Comparison of ENCODE assay signal across 26 mouse cellular contexts in the genomic region with DNA sequence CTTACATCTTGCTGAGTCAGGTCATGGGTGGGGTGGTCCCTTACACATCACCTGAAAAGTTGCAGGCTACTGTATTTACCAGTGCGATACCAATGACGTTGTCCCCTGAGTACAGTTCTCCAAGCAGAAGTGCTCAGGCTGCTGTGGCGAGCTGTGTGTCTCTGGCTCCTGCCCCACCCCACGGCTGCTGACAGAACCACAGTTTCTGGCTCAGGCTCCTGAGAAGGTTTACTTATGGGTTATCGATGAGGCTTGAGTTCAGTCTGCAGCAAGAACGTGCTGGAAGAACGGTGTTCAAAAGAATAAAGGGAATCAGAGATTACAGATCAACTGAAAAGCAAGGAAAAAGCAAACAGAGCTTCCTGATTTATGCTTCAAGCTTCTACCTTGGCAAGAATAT. TPM values are rescaled to one million over a fixed set of nuclear protein-coding genes. Genes with fewer than 3 reads are reported as not detected.
"Had no signal": no experiment of that assay in that cellular context is flagged by ENCODE, and none has a peak within 500 bp of the region (broad histone marks: within the 10 kb centered on the region; RNA-seq: fewer than 3 reads in every experiment).

No protein-coding gene starts in this region.

- H3K27me3 ChIP-seq: kidney, embryonic 15.5 days; limb, embryonic 12.5 days; limb, embryonic 15.5 days; liver, embryonic 12.5 days; liver, embryonic 15.5 days; midbrain, embryonic 12.5 days; midbrain, embryonic 15.5 days had no signal

- ATAC-seq: intestine, embryonic 16.5 days; liver, embryonic 12.5 days; midbrain, embryonic 15.5 days had no signal

- H3K4me1 ChIP-seq: kidney, embryonic 15.5 days; limb, embryonic 12.5 days; limb, embryonic 15.5 days; liver, embryonic 12.5 days; liver, embryonic 15.5 days; midbrain, embryonic 12.5 days; midbrain, embryonic 15.5 days had no signal

- H3K9me3 ChIP-seq: kidney, embryonic 15.5 days; limb, embryonic 12.5 days; limb, embryonic 15.5 days; liver, embryonic 12.5 days; liver, embryonic 15.5 days; midbrain, embryonic 12.5 days; midbrain, embryonic 15.5 days had no signal

- H3K9ac ChIP-seq: kidney, embryonic 15.5 days; limb, embryonic 12.5 days; limb, embryonic 15.5 days; liver, embryonic 12.5 days; liver, embryonic 15.5 days; midbrain, embryonic 12.5 days; midbrain, embryonic 15.5 days had no signal

- H3K4me3 ChIP-seq: kidney, embryonic 15.5 days; left cerebral cortex, adult 2 months; limb, embryonic 12.5 days; limb, embryonic 15.5 days; liver, embryonic 12.5 days; liver, embryonic 15.5 days; midbrain, embryonic 12.5 days; midbrain, embryonic 15.5 days had no signal

- H3K27ac ChIP-seq: kidney, embryonic 15.5 days; left cerebral cortex, adult 2 months; limb, embryonic 12.5 days; limb, embryonic 15.5 days; liver, embryonic 12.5 days; liver, embryonic 15.5 days; midbrain, embryonic 12.5 days; midbrain, embryonic 15.5 days had no signal

- H3K4me2 ChIP-seq: kidney, embryonic 15.5 days; limb, embryonic 12.5 days; limb, embryonic 15.5 days; liver, embryonic 12.5 days; liver, embryonic 15.5 days; midbrain, embryonic 12.5 days; midbrain, embryonic 15.5 days had no signal

- H3K36me3 ChIP-seq: kidney, embryonic 15.5 days; limb, embryonic 12.5 days; limb, embryonic 15.5 days; liver, embryonic 12.5 days; liver, embryonic 15.5 days; midbrain, embryonic 12.5 days; midbrain, embryonic 15.5 days had no signal

- DNase-seq: kidney, adult 18-20 months; kidney, postnatal 10 days; kidney, postnatal 36 days; layer of hippocampus, postnatal 36 days; left cerebral cortex, postnatal 4 days; lung, adult 2 months; lung, postnatal 14 days; lung, postnatal 4 days; right cerebral cortex, postnatal 14 days; spleen, adult 18-20 months; thymus, postnatal 25 days had no signal

RNA-seq across cellular contexts. Expression of a gene that starts 37.0 kb away (rescaled TPM):
- total RNA-seq: layer of hippocampus, adult 8-10 months; layer of hippocampus, postnatal 10 days; layer of hippocampus, postnatal 36 days; left cerebral cortex, adult 2 months; left cerebral cortex, postnatal 14 days; left cerebral cortex, postnatal 4 days; megakaryocyte, adult 5-6 weeks had no signal
- polyA plus RNA-seq: limb, embryonic 12.5 days; limb, embryonic 15.5 days; liver, embryonic 12.5 days; liver, embryonic 15.5 days; lung, adult 2 months; midbrain, embryonic 12.5 days; midbrain, embryonic 15.5 days; neural tube, embryonic 11.5 days; neural tube, embryonic 14.5 days had no signal
